Mouse (Mus musculus): ENCODE results near the gene Ddn. TPM values are rescaled to one million over a fixed set of nuclear protein-coding genes. Genes with fewer than 3 reads are reported as not detected.

The Ddn gene
- polyA plus RNA-seq, 1 experiment from 2014 or later, result not detected

GRCm38 (mm10) chr15:98789661-98790535 lies 19.4 kb downstream of the Ddn start, which contains the start of gene Wnt1:
Wnt1 (plus strand) TSS chr15:98789857.
- Histone ChIP-seq H3K27ac (replicated peaks; ENCODE audit: low read depth, low read length) (no peak within 1 kb of the TSS), H3K27me3 (ENCODE audit: control insufficient read depth, insufficient read depth, low read length) (peaks cover 77% of the 10 kb centered on the region), H3K9ac (ENCODE audit: low read length) (no peak within 1 kb of the TSS), H3K4me2 (ENCODE audit: low read depth, severe bottlenecking) (peak within 1 kb of the TSS; percentile 31), H3K9me3 (ENCODE audit: control insufficient read depth, low read length) (no peaks in the 10 kb centered on the region), H3K4me3 (ENCODE audit: low read depth, low read length) (no peak within 1 kb of the TSS), H3K4me1 (ENCODE audit: control insufficient read depth, insufficient read depth, low read length) (peaks cover 12% of the 10 kb centered on the region; the same call in 1 of the 2 replicates), H3K36me3 (ENCODE audit: control insufficient read depth, insufficient read depth, low read length) (peaks cover 3% of the 10 kb centered on the region; the same call in 1 of the 2 replicates)
- no peak for ATAC-seq (ENCODE audit: insufficient number of reproducible peaks, low FRiP score, low TSS enrichment, low read depth)
- 4% methylated on average over 51 of the region's 51 CpGs for WGBS
- peak; percentile 84 for DNase-seq (ENCODE audit: low spot score)

- Histone ChIP-seq H3K36me3 (ENCODE audit: control insufficient read depth, insufficient read depth, low read length) (peaks cover 3% of the 10 kb centered on the region; the same call in 1 of the 2 replicates), H3K4me3 (ENCODE audit: low read depth, low read length) (no peak overlapping the region)
These were observed 20.2 kb downstream of the Ddn start for GRCm38 (mm10) chr15:98788972-98789660.

GRCm38 (mm10) chr15:98787930-98788329 lies 21.4 kb downstream of the Ddn start:
- no peak for DNase-seq (ENCODE audit: low spot score)

More at GRCm38 (mm10) chr15:98788972-98789660, 20.2 kb downstream of the Ddn start:
- peaks cover 71% of the 10 kb centered on the region for H3K27me3 ChIP-seq (ENCODE audit: control insufficient read depth, insufficient read depth, low read length)
- WGBS, result 14% methylated on average over 24 of the region's 24 CpGs
- no peaks in the 10 kb centered on the region for H3K9me3 ChIP-seq (ENCODE audit: control insufficient read depth, low read length)
- ATAC-seq (ENCODE audit: insufficient number of reproducible peaks, low FRiP score, low TSS enrichment, low read depth) (no peak), DNase-seq (ENCODE audit: low spot score) (no peak)
- H3K4me1 ChIP-seq (ENCODE audit: control insufficient read depth, insufficient read depth, low read length), result peaks cover 12% of the 10 kb centered on the region; the same call in 1 of the 2 replicates
- H3K27ac ChIP-seq (replicated peaks; ENCODE audit: low read depth, low read length), result no peak overlapping the region
- H3K9ac ChIP-seq (ENCODE audit: low read length), result no peak overlapping the region
- peak overlapping the region; percentile 31 for H3K4me2 ChIP-seq (ENCODE audit: low read depth, severe bottlenecking)

GRCm38 (mm10) chr15:98785744-98786143 lies 23.5 kb downstream of the Ddn start:
- ATAC-seq (ENCODE audit: insufficient number of reproducible peaks, low FRiP score, low TSS enrichment, low read depth) (no peak), DNase-seq (ENCODE audit: low spot score) (peak; percentile 69)
- Histone ChIP-seq H3K27ac (replicated peaks; ENCODE audit: low read depth, low read length) (no peak overlapping the region), H3K27me3 (ENCODE audit: control insufficient read depth, insufficient read depth, low read length) (peaks cover 52% of the 10 kb centered on the region), H3K36me3 (ENCODE audit: control insufficient read depth, insufficient read depth, low read length) (peaks cover 3% of the 10 kb centered on the region; the same call in 1 of the 2 replicates), H3K9ac (ENCODE audit: low read length) (no peak overlapping the region), H3K9me3 (ENCODE audit: control insufficient read depth, low read length) (no peaks in the 10 kb centered on the region), H3K4me2 (ENCODE audit: low read depth, severe bottlenecking) (no peak overlapping the region), H3K4me3 (ENCODE audit: low read depth, low read length) (no peak overlapping the region), H3K4me1 (ENCODE audit: control insufficient read depth, insufficient read depth, low read length) (0 out of 2 replicates have a peak, but pooled peaks cover 5% of the 10 kb centered on the region)
- 35% methylated on average over 7 of the region's 7 CpGs for WGBS

More at GRCm38 (mm10) chr15:98787930-98788329, 21.4 kb downstream of the Ddn start:
- Histone ChIP-seq H3K4me1 (ENCODE audit: control insufficient read depth, insufficient read depth, low read length) (0 out of 2 replicates have a peak, but pooled peaks cover 8% of the 10 kb centered on the region), H3K9me3 (ENCODE audit: control insufficient read depth, low read length) (no peaks in the 10 kb centered on the region), H3K9ac (ENCODE audit: low read length) (no peak overlapping the region), H3K4me2 (ENCODE audit: low read depth, severe bottlenecking) (no peak overlapping the region), H3K27ac (replicated peaks; ENCODE audit: low read depth, low read length) (no peak overlapping the region), H3K27me3 (ENCODE audit: control insufficient read depth, insufficient read depth, low read length) (peaks cover 59% of the 10 kb centered on the region), H3K4me3 (ENCODE audit: low read depth, low read length) (no peak overlapping the region), H3K36me3 (ENCODE audit: control insufficient read depth, insufficient read depth, low read length) (peaks cover 3% of the 10 kb centered on the region; the same call in 1 of the 2 replicates)
- no peak for ATAC-seq (ENCODE audit: insufficient number of reproducible peaks, low FRiP score, low TSS enrichment, low read depth)
- 37% methylated on average over 4 of the region's 4 CpGs for WGBS

- peaks cover 3% of the 10 kb centered on the region; the same call in 1 of the 2 replicates for H3K36me3 ChIP-seq (ENCODE audit: control insufficient read depth, insufficient read depth, low read length)
- peaks cover 5% of the 10 kb centered on the region for H3K4me1 ChIP-seq (ENCODE audit: control insufficient read depth, insufficient read depth, low read length)
- H3K4me3 ChIP-seq (ENCODE audit: low read depth, low read length), result no peak overlapping the region
- DNase-seq (ENCODE audit: low spot score) (no peak), ATAC-seq (ENCODE audit: insufficient number of reproducible peaks, low FRiP score, low TSS enrichment, low read depth) (no peak)
- no peak overlapping the region for H3K27ac ChIP-seq (replicated peaks; ENCODE audit: low read depth, low read length)
- 24% methylated on average over 6 of the region's 6 CpGs for WGBS
- H3K4me2 ChIP-seq (ENCODE audit: low read depth, severe bottlenecking), result no peak overlapping the region
- H3K9ac ChIP-seq (ENCODE audit: low read length), result no peak overlapping the region
- no peaks in the 10 kb centered on the region for H3K9me3 ChIP-seq (ENCODE audit: control insufficient read depth, low read length)
- H3K27me3 ChIP-seq (ENCODE audit: control insufficient read depth, insufficient read depth, low read length), result peaks cover 60% of the 10 kb centered on the region
These were observed 28.1 kb downstream of the Ddn start for GRCm38 (mm10) chr15:98781166-98781565.

- WGBS, result 4% methylated on average over 13 of the region's 13 CpGs
- Histone ChIP-seq H3K36me3 (ENCODE audit: control insufficient read depth, insufficient read depth, low read length) (peaks cover 1% of the 10 kb centered on the region; the same call in 1 of the 2 replicates), H3K4me3 (ENCODE audit: low read depth, low read length) (no peak overlapping the region), H3K4me2 (ENCODE audit: low read depth, severe bottlenecking) (no peak overlapping the region), H3K4me1 (ENCODE audit: control insufficient read depth, insufficient read depth, low read length) (peaks cover 9% of the 10 kb centered on the region), H3K9ac (ENCODE audit: low read length) (no peak overlapping the region), H3K9me3 (ENCODE audit: control insufficient read depth, low read length) (no peaks in the 10 kb centered on the region), H3K27ac (replicated peaks; ENCODE audit: low read depth, low read length) (no peak overlapping the region), H3K27me3 (ENCODE audit: control insufficient read depth, insufficient read depth, low read length) (peaks cover 66% of the 10 kb centered on the region)
- peak; percentile 60 for DNase-seq (ENCODE audit: low spot score)
- ATAC-seq (ENCODE audit: insufficient number of reproducible peaks, low FRiP score, low TSS enrichment, low read depth), result no peak
These were observed 28.7 kb downstream of the Ddn start for GRCm38 (mm10) chr15:98780573-98780972.

GRCm38 (mm10) chr15:98780075-98780474 lies 29.2 kb downstream of the Ddn start:
- WGBS, result 2% methylated on average over 8 of the region's 8 CpGs
- H3K9me3 ChIP-seq (ENCODE audit: control insufficient read depth, low read length), result no peaks in the 10 kb centered on the region
- no peak overlapping the region for H3K9ac ChIP-seq (ENCODE audit: low read length)
- no peak overlapping the region for H3K4me3 ChIP-seq (ENCODE audit: low read depth, low read length)
- H3K27ac ChIP-seq (replicated peaks; ENCODE audit: low read depth, low read length), result no peak overlapping the region
- peaks cover 9% of the 10 kb centered on the region for H3K4me1 ChIP-seq (ENCODE audit: control insufficient read depth, insufficient read depth, low read length)
- ATAC-seq (ENCODE audit: insufficient number of reproducible peaks, low FRiP score, low TSS enrichment, low read depth) (no peak), DNase-seq (ENCODE audit: low spot score) (no peak)
- no peaks in the 10 kb centered on the region for H3K36me3 ChIP-seq (ENCODE audit: control insufficient read depth, insufficient read depth, low read length)
- H3K27me3 ChIP-seq (ENCODE audit: control insufficient read depth, insufficient read depth, low read length), result peaks cover 71% of the 10 kb centered on the region
- no peak overlapping the region for H3K4me2 ChIP-seq (ENCODE audit: low read depth, severe bottlenecking)

- Histone ChIP-seq H3K4me3 (ENCODE audit: low read depth, low read length) (no peak overlapping the region), H3K27me3 (ENCODE audit: control insufficient read depth, insufficient read depth, low read length) (peaks cover 84% of the 10 kb centered on the region), H3K9ac (ENCODE audit: low read length) (no peak overlapping the region), H3K27ac (replicated peaks; ENCODE audit: low read depth, low read length) (no peak overlapping the region), H3K4me2 (ENCODE audit: low read depth, severe bottlenecking) (no peak overlapping the region), H3K4me1 (ENCODE audit: control insufficient read depth, insufficient read depth, low read length) (peaks cover 9% of the 10 kb centered on the region), H3K36me3 (ENCODE audit: control insufficient read depth, insufficient read depth, low read length) (no peaks in the 10 kb centered on the region), H3K9me3 (ENCODE audit: control insufficient read depth, low read length) (no peaks in the 10 kb centered on the region)
- no peak for ATAC-seq (ENCODE audit: insufficient number of reproducible peaks, low FRiP score, low TSS enrichment, low read depth)
- DNase-seq (ENCODE audit: low spot score), result no peak
- WGBS, result 4% methylated on average over 10 of the region's 11 CpGs
These were observed 30.5 kb downstream of the Ddn start for GRCm38 (mm10) chr15:98778806-98779205.
